Mouse (Mus musculus) right cerebral cortex, postnatal 10 days (tissue): Measurements from ENCODE around the gene Aamdc.

Experiments used
- DNase-seq, 2 experiments: peaks; one replicate each; pipeline ENCODE4 v3.0.0; 2021; ENCODE audit warnings: low spot score in 2 of 2

Gene Aamdc

GRCm38 (mm10) chr7:97579067-97579975, at the start of gene Aamdc, which contains the start of gene Rsf1:
Gene Aamdc, minus strand, starts transcription at chr7:97579497.
Gene Rsf1, plus strand, starts transcription at chr7:97579889.
- peak; percentile 97 for DNase-seq

- no peak for DNase-seq
These were observed 44.1 kb upstream of the Aamdc start for GRCm38 (mm10) chr7:97623402-97623801.

GRCm38 (mm10) chr7:97622676-97623075, 43.4 kb upstream of the Aamdc start:
- no peak for DNase-seq

GRCm38 (mm10) chr7:97621346-97621745, 42.0 kb upstream of the Aamdc start:
- no peak for DNase-seq

GRCm38 (mm10) chr7:97598548-97598947, 19.3 kb upstream of the Aamdc start:
- DNase-seq: no peak

GRCm38 (mm10) chr7:97593535-97593934, 14.2 kb upstream of the Aamdc start:
- DNase-seq: no peak

GRCm38 (mm10) chr7:97592396-97592795, 13.1 kb upstream of the Aamdc start:
- no peak for DNase-seq

GRCm38 (mm10) chr7:97591336-97591735, 12.0 kb upstream of the Aamdc start:
- DNase-seq: no peak

GRCm38 (mm10) chr7:97590488-97590887, 11.2 kb upstream of the Aamdc start:
- no peak for DNase-seq

GRCm38 (mm10) chr7:97588506-97588905, 9.2 kb upstream of the Aamdc start:
- DNase-seq: no peak

- peak; percentile 87 to 90 for DNase-seq
These were observed 1.5 kb upstream of the Aamdc start for GRCm38 (mm10) chr7:97580843-97581214.

- DNase-seq: peak; percentile 65 to 69
These were observed 912 bp upstream of the Aamdc start for GRCm38 (mm10) chr7:97579976-97580842.

GRCm38 (mm10) chr7:97578361-97579066, 783 bp downstream of the Aamdc start:
- DNase-seq: peak; percentile 55 to 72

GRCm38 (mm10) chr7:97570389-97570788, 8.9 kb downstream of the Aamdc start:
- no peak for DNase-seq

GRCm38 (mm10) chr7:97569372-97569771, 9.9 kb downstream of the Aamdc start:
- DNase-seq: no peak

- DNase-seq: no peak
These were observed 15.7 kb downstream of the Aamdc start for GRCm38 (mm10) chr7:97563576-97563975.

- DNase-seq: no peak
These were observed 28.6 kb downstream of the Aamdc start for GRCm38 (mm10) chr7:97550673-97551072.

- no peak for DNase-seq
These were observed 30.0 kb downstream of the Aamdc start for GRCm38 (mm10) chr7:97549301-97549700.

GRCm38 (mm10) chr7:97546462-97546861, 32.8 kb downstream of the Aamdc start:
- no peak for DNase-seq

- no peak for DNase-seq
These were observed 42.7 kb downstream of the Aamdc start for GRCm38 (mm10) chr7:97536571-97536970.

- DNase-seq: no peak
These were observed 43.8 kb downstream of the Aamdc start for GRCm38 (mm10) chr7:97535531-97535930.

GRCm38 (mm10) chr7:97519935-97520334, 59.4 kb downstream of the Aamdc start:
- peak; percentile 31 to 49 for DNase-seq
